Mouse (Mus musculus): ENCODE data around the gene Dlx6.

Dlx6 gene

GRCm38 (mm10) chr6:6859111-6859949, 3.8 kb upstream of the Dlx6 start:
- DNase-seq (ENCODE audit: low read depth in 2 of 2, low spot score in 2 of 2), result no peak

- no peak for DNase-seq (ENCODE audit: low read depth in 2 of 2, low spot score in 2 of 2)
Observed at GRCm38 (mm10) chr6:6859950-6860410, 3.2 kb upstream of the Dlx6 start.

- no peak for DNase-seq (ENCODE audit: low read depth in 2 of 2, low spot score in 2 of 2)
Observed at GRCm38 (mm10) chr6:6860411-6861085, 2.6 kb upstream of the Dlx6 start.

- no peak for DNase-seq (ENCODE audit: low read depth in 2 of 2, low spot score in 2 of 2)
Observed at GRCm38 (mm10) chr6:6861086-6861797, 1.9 kb upstream of the Dlx6 start.

- no peak for DNase-seq (ENCODE audit: low read depth in 2 of 2, low spot score in 2 of 2)
Observed at GRCm38 (mm10) chr6:6861798-6862428, 1.2 kb upstream of the Dlx6 start.

- no peak for DNase-seq (ENCODE audit: low read depth in 2 of 2, low spot score in 2 of 2)
Observed at GRCm38 (mm10) chr6:6862611-6863010, 523 bp upstream of the Dlx6 start.

- no peak for DNase-seq (ENCODE audit: low read depth in 2 of 2, low spot score in 2 of 2)
Observed at GRCm38 (mm10) chr6:6863955-6864354, 821 bp downstream of the Dlx6 start.

GRCm38 (mm10) chr6:6864441-6865440, 1.6 kb downstream of the Dlx6 start:
- DNase-seq (ENCODE audit: low read depth in 2 of 2, low spot score in 2 of 2), result no peak

- no peak for DNase-seq (ENCODE audit: low read depth in 2 of 2, low spot score in 2 of 2)
Observed at GRCm38 (mm10) chr6:6867031-6867430, 3.9 kb downstream of the Dlx6 start.

GRCm38 (mm10) chr6:6869041-6869685, 6.0 kb downstream of the Dlx6 start:
- no peak for DNase-seq (ENCODE audit: low read depth in 2 of 2, low spot score in 2 of 2)

GRCm38 (mm10) chr6:6869961-6870800, 7.0 kb downstream of the Dlx6 start:
- no peak for DNase-seq (ENCODE audit: low read depth in 2 of 2, low spot score in 2 of 2)

GRCm38 (mm10) chr6:6870876-6871420, 7.8 kb downstream of the Dlx6 start:
- DNase-seq (ENCODE audit: low read depth in 2 of 2, low spot score in 2 of 2), result no peak

GRCm38 (mm10) chr6:6871692-6872091, 8.6 kb downstream of the Dlx6 start:
- no peak for DNase-seq (ENCODE audit: low read depth in 2 of 2, low spot score in 2 of 2)

- DNase-seq (ENCODE audit: low read depth in 2 of 2, low spot score in 2 of 2), result no peak
Observed at GRCm38 (mm10) chr6:6872873-6873272, 9.7 kb downstream of the Dlx6 start.

- no peak for DNase-seq (ENCODE audit: low read depth in 2 of 2, low spot score in 2 of 2)
Observed at GRCm38 (mm10) chr6:6873476-6874072, 10.4 kb downstream of the Dlx6 start.

GRCm38 (mm10) chr6:6874073-6874771, 11.1 kb downstream of the Dlx6 start:
- no peak for DNase-seq (ENCODE audit: low read depth in 2 of 2, low spot score in 2 of 2)

GRCm38 (mm10) chr6:6875136-6875535, 12.0 kb downstream of the Dlx6 start:
- no peak for DNase-seq (ENCODE audit: low read depth in 2 of 2, low spot score in 2 of 2)
